Mouse (Mus musculus): ENCODE results near the gene Mybl2. TPM values are rescaled to one million over a fixed set of nuclear protein-coding genes. Genes with fewer than 3 reads are reported as not detected.
"Not testable (repeated sequence)": the region's sequence is repeated elsewhere in the genome, so short reads cannot be mapped to it uniquely, and the experiment has no call there.

Mybl2 gene
- polyA plus RNA-seq, 1 experiment, result 23.5 TPM

GRCm38 (mm10) chr2:163052101-163052500 is 2.4 kb upstream of the Mybl2 start:
- Histone ChIP-seq H3K4me3 (replicated peaks) (no peak overlapping the region), H3K9me3 (no peaks in the 10 kb centered on the region), H3K36me3 (replicated peaks; ENCODE audit: low read length) (peaks cover 41% of the 10 kb centered on the region), H3K27me3 (replicated peaks) (no peaks in the 10 kb centered on the region), H3K4me1 (peaks cover 50% of the 10 kb centered on the region)
- no peak for TF ChIP-seq FLI1 (IDR thresholded peaks at IDR 0.05; ENCODE audit: low read length)
- TF ChIP-seq GATA1 (IDR thresholded peaks at IDR 0.05; ENCODE audit: borderline replicate concordance, low read length), result no peak

DNA sequence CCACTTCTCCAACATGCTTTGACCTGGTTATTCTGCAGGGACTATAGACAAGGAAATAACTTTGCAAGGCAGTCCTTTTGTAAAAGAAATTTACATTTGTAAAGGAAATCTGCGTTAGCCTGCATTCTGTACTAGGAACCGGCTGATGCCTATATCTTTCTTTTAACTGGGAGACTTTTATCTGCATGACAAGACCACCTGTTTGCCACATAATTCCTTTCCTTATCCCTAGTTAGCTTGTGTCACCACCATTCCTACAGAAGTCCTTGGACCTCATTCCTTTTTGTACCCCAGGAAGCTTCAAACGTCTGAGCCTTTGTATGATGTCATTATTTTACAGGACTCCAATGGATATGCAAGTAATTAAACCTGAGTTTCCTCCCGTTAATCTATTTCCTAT is 1.7 kb upstream of the Mybl2 start:
- TF ChIP-seq FLI1 (IDR thresholded peaks at IDR 0.05; ENCODE audit: low read length), result no peak

DNA sequence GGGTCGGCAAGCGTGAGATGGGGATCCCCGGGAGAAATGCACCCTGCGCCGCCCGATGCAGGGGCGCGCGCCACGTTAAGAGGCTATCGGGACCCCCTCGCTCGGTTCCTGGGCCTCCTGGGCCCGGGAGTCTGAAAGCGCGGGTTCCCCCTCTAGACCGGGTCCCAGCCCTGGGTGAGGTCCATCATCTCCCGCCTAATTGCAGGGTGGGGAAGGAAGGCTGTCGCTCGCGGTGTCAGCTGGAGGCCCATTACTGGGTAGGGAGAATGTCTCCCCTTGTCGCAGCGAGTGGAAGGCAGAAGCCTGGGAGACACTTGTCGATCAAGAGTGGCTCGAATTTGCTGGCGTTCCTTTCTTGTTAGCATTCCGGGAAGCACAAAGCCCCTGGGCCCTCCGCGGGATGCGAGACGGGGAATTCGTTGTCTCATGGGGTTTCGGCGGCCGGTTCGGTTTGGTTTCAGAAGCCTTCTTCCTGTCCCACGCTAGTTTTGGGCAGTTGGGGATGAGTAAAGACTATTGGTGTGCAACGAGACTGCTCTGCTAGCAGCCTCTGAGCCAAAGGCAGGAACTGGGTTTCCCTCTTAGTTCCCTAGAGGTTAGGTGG is 506 bp downstream of the Mybl2 start:
- H3K27me3 ChIP-seq (replicated peaks), result no peaks in the 10 kb centered on the region
- TF ChIP-seq FLI1 (IDR thresholded peaks at IDR 0.05; ENCODE audit: low read length) (no peak), GATA1 (IDR thresholded peaks at IDR 0.05; ENCODE audit: borderline replicate concordance, low read length) (no peak)
- H3K9me3 ChIP-seq, result no peaks in the 10 kb centered on the region
- peak overlapping the region; percentile 95 for H3K4me3 ChIP-seq (replicated peaks)
- H3K36me3 ChIP-seq (replicated peaks; ENCODE audit: low read length), result peaks cover 26% of the 10 kb centered on the region
- H3K4me1 ChIP-seq, result peaks cover 48% of the 10 kb centered on the region

More for the DNA sequence above, 1.7 kb upstream of the Mybl2 start:
- H3K36me3 ChIP-seq (replicated peaks; ENCODE audit: low read length), result peaks cover 35% of the 10 kb centered on the region
- H3K4me1 ChIP-seq, result peaks cover 51% of the 10 kb centered on the region
- H3K27me3 ChIP-seq (replicated peaks), result no peaks in the 10 kb centered on the region
- H3K4me3 ChIP-seq (replicated peaks), result no peak overlapping the region
- H3K9me3 ChIP-seq, result no peaks in the 10 kb centered on the region

- H3K4me1 ChIP-seq, result peaks cover 52% of the 10 kb centered on the region
Measured at GRCm38 (mm10) chr2:163055715-163056114, 1.2 kb downstream of the Mybl2 start.

GRCm38 (mm10) chr2:163056584-163056983 is 2.1 kb downstream of the Mybl2 start:
- no peak for TF ChIP-seq FLI1 (IDR thresholded peaks at IDR 0.05; ENCODE audit: low read length)
- TF ChIP-seq GATA1 (IDR thresholded peaks at IDR 0.05; ENCODE audit: borderline replicate concordance, low read length), result no peak
- Histone ChIP-seq H3K27me3 (replicated peaks) (no peaks in the 10 kb centered on the region), H3K4me1 (peaks cover 61% of the 10 kb centered on the region), H3K36me3 (replicated peaks; ENCODE audit: low read length) (peaks cover 17% of the 10 kb centered on the region), H3K4me3 (replicated peaks) (no peak overlapping the region), H3K9me3 (no peaks in the 10 kb centered on the region)

More at GRCm38 (mm10) chr2:163055715-163056114, 1.2 kb downstream of the Mybl2 start:
- Histone ChIP-seq H3K4me3 (replicated peaks) (peak overlapping the region; percentile 95), H3K9me3 (no peaks in the 10 kb centered on the region), H3K36me3 (replicated peaks; ENCODE audit: low read length) (peaks cover 20% of the 10 kb centered on the region), H3K27me3 (replicated peaks) (no peaks in the 10 kb centered on the region)
- TF ChIP-seq GATA1 (IDR thresholded peaks at IDR 0.05; ENCODE audit: borderline replicate concordance, low read length) (no peak), FLI1 (IDR thresholded peaks at IDR 0.05; ENCODE audit: low read length) (no peak)

- Histone ChIP-seq H3K4me1 (peaks cover 76% of the 10 kb centered on the region), H3K36me3 (replicated peaks; ENCODE audit: low read length) (peaks cover 28% of the 10 kb centered on the region)
- not testable (repeated sequence) for H3K9me3 ChIP-seq; H3K27me3 ChIP-seq (replicated peaks); H3K4me3 ChIP-seq (replicated peaks)
Measured at GRCm38 (mm10) chr2:163058981-163059380, 4.5 kb downstream of the Mybl2 start.

GRCm38 (mm10) chr2:163060630-163061029 is 6.1 kb downstream of the Mybl2 start:
- no peak for TF ChIP-seq FLI1 (IDR thresholded peaks at IDR 0.05; ENCODE audit: low read length)
- TF ChIP-seq GATA1 (IDR thresholded peaks at IDR 0.05; ENCODE audit: borderline replicate concordance, low read length), result no peak
- Histone ChIP-seq H3K4me1 (peaks cover 75% of the 10 kb centered on the region), H3K9me3 (no peaks in the 10 kb centered on the region), H3K4me3 (replicated peaks) (no peak overlapping the region), H3K36me3 (replicated peaks; ENCODE audit: low read length) (peaks cover 45% of the 10 kb centered on the region), H3K27me3 (replicated peaks) (no peaks in the 10 kb centered on the region)

DNA sequence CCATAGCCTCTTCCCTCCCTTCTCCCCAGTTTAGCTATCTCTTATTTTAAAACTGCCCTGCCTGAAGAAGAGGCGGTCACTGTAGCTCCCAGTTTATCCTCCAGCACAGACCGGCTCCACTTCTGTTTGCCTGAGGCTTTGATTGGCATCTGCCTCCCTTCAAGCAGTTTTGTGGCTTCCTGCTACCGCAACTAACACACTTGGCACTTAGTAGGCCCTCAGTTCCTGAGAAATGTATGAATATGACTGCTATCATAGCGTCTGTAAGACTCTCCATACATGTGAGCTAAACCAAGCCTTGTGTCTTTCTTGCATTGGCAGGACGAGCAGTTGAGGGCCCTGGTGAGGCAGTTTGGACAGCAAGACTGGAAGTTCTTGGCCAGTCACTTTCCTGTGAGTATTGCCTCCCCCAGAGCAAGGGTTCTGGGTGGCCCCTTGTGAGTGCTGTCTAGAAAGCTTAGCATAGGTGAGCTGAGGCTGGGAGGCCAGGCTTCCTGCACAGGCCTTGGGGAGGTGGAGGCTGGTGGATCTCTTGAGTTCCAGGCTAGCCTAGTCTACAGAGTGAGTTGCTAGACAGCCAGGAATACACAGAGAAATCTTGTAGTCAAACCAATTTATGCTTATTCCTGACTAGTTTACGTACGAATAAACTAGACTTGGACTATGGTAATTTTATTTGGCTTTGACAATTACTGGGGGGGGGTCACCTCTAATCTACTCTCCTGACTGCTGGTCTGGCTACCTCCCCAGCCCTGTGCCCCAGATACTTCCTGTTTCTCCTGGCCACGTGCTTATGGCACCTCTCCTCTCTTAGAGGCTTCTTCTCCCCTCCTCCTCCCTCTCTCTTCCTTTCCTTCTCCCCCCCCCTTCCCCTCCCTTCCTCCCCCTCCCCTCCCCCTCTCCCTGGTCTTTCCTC is 7.0 kb downstream of the Mybl2 start:
- Histone ChIP-seq H3K9me3 (no peaks in the 10 kb centered on the region), H3K36me3 (replicated peaks; ENCODE audit: low read length) (peaks cover 51% of the 10 kb centered on the region), H3K4me3 (replicated peaks) (peak overlapping the region; percentile 23), H3K27me3 (replicated peaks) (no peaks in the 10 kb centered on the region), H3K4me1 (peaks cover 70% of the 10 kb centered on the region)
- TF ChIP-seq GATA1 (IDR thresholded peaks at IDR 0.05; ENCODE audit: borderline replicate concordance, low read length), result no peak
- TF ChIP-seq FLI1 (IDR thresholded peaks at IDR 0.05; ENCODE audit: low read length), result no peak

- Histone ChIP-seq H3K27me3 (replicated peaks) (no peaks in the 10 kb centered on the region), H3K4me1 (peaks cover 66% of the 10 kb centered on the region), H3K4me3 (replicated peaks) (no peak overlapping the region), H3K9me3 (no peaks in the 10 kb centered on the region), H3K36me3 (replicated peaks; ENCODE audit: low read length) (peaks cover 55% of the 10 kb centered on the region)
- no peak for TF ChIP-seq GATA1 (IDR thresholded peaks at IDR 0.05; ENCODE audit: borderline replicate concordance, low read length)
- TF ChIP-seq FLI1 (IDR thresholded peaks at IDR 0.05; ENCODE audit: low read length), result no peak
Measured at GRCm38 (mm10) chr2:163062119-163062508, 7.6 kb downstream of the Mybl2 start.

DNA sequence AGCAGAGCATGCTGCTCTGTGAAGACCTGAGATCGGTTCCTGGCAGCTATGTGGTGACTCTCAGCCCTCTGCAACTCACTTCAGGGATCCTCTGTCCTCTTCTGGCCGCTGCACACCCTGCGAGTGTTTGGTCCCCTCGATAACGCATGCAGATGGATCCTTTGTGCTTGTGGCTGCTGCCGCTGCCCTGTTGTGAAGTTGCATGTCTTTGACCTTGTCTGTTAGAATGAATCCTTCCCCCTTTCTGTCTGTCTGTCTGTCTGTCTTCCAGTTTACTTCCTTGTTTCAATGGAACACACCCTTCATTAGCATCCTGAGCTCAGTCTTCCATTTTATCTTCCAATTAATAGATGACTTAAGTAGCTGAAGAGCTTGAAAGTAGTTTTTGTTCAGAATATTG is 11.8 kb downstream of the Mybl2 start:
- no peak overlapping the region for H3K4me3 ChIP-seq (replicated peaks)
- peaks cover 53% of the 10 kb centered on the region for H3K4me1 ChIP-seq
- no peak for TF ChIP-seq GATA1 (IDR thresholded peaks at IDR 0.05; ENCODE audit: borderline replicate concordance, low read length)
- no peak for TF ChIP-seq FLI1 (IDR thresholded peaks at IDR 0.05; ENCODE audit: low read length)
- H3K36me3 ChIP-seq (replicated peaks; ENCODE audit: low read length), result peaks cover 84% of the 10 kb centered on the region
- H3K27me3 ChIP-seq (replicated peaks), result no peaks in the 10 kb centered on the region
- no peaks in the 10 kb centered on the region for H3K9me3 ChIP-seq
